Mouse (Mus musculus) MEL (cell line): Measurements from ENCODE around the gene Aftph.

Source experiments
- CTCF ChIP-seq, 3 experiments: IDR thresholded peaks in 2 of 3; conservative IDR thresholded peaks in 1 of 3; 2 replicates each; pipeline ENCODE4 v1.5.1; 2011 to 2012; ENCODE audit warnings: low read length in 3 of 3, low read depth in 2 of 3, mild to moderate bottlenecking in 2 of 3, improper control_type of control experiment in 1 of 3, inconsistent platforms in 1 of 3, mixed read lengths in 1 of 3, moderate library complexity in 1 of 3; ENCODE audit not compliant: control insufficient read depth in 1 of 3, insufficient read depth in 1 of 3, poor library complexity in 1 of 3, severe bottlenecking in 1 of 3
- MEF2A ChIP-seq: IDR thresholded peaks from 2 replicates; pipeline ENCODE4 v1.6.1; 2014; ENCODE audit warnings: low read depth, mild to moderate bottlenecking, inconsistent platforms, low read length, improper control_type of control experiment; ENCODE audit not compliant: poor library complexity, insufficient replicate concordance, severe bottlenecking; ENCODE audit errors: extremely low read depth
- NRF1 ChIP-seq: IDR thresholded peaks from 2 replicates; pipeline ENCODE4 v1.6.1; 2014; ENCODE audit warnings: low read depth, mild to moderate bottlenecking, inconsistent platforms, low read length, improper control_type of control experiment, moderate library complexity; ENCODE audit not compliant: poor library complexity, insufficient read depth, severe bottlenecking
- RAD21 ChIP-seq: IDR thresholded peaks from 2 replicates; pipeline ENCODE4 v1.6.1; 2011; ENCODE audit warnings: mild to moderate bottlenecking, low read depth, low read length, improper control_type of control experiment
- TAL1 ChIP-seq: IDR thresholded peaks from 2 replicates; pipeline ENCODE4 v1.6.1; 2012; ENCODE audit warnings: mild to moderate bottlenecking, inconsistent platforms, low read length, moderate library complexity, mixed read lengths

DNA sequence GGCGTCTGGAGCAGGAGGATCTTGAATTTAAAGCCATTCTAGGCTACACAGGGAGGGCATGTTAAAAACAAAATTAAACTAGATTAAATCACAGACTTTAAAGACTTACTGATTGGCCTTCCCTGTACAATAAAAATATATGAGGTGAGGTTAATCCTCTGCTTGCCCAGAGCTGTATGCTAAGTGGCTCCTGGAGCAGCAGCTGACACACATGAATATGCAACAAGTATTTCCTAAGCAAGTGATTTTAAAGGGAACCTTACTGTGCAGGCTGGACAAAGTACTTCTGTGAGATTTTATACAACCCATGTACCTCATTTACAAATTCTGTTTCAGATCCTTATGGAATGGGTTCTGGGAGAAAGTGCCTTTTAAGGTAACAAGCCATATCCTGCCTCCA lies 47.6 kb upstream of the Aftph start:
- TF ChIP-seq RAD21 (no peak), CTCF (IDR thresholded peaks at IDR 0.05 in 2 of 3, conservative IDR thresholded peaks at IDR 0.05 in 1 of 3; ENCODE audit: control insufficient read depth in 1 of 3, insufficient read depth in 1 of 3, low read depth in 2 of 3, low read length in 3 of 3, poor library complexity in 1 of 3, severe bottlenecking in 1 of 3) (no peak), TAL1 (no peak), MEF2A (no peak), NRF1 (no peak)
